10 mouse cellular contexts compared by ENCODE assay signal in the genomic region with DNA sequence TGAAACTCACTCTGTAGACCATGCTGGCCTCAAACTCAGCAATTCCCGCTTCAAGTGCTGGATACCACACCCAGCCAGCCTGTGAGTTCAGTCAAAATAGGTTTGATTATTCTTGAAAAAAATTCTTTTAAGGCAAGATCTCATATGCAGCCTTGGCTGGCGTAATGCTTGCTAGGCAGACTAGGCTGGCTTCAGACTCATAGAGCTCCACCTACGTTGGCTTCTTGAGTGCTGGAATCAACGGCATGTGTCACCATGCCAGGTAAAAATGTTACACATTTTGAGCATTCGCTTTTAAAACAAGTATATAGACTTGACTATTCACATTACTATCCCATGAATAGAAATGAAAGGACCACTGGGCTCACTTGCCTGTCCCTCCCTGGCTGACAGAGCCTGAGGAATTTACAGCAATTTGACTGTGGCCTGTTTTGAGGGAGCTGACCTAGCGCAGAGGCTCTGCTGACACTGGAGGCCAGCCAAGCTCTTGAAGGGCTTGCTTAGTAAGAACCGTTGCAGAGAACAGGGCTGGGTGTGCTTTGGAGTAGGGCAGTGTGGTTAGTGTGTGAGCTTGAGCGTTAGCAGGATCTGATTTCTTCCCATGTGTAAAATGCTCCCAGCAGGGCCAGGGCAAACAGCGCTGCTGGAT. TPM values are rescaled to one million over a fixed set of nuclear protein-coding genes. Genes with fewer than 3 reads are reported as not detected.
A peak's percentile ranks its signal among the peaks of the same experiment; 100 is the strongest.
DNase-seq lines count a peak whose midpoint lies in the region; ATAC-seq and TF ChIP-seq lines count a peak whose summit lies in the region.
"Had no signal": no experiment of that assay in that cellular context is flagged by ENCODE, and none has a peak within 500 bp of the region (broad histone marks: within the 10 kb centered on the region; RNA-seq: fewer than 3 reads in every experiment).

No protein-coding gene starts in this region.

- H3K4me1 ChIP-seq in thymus, adult 2 months (replicated peaks; ENCODE audit: control insufficient read depth, insufficient read depth, low read length), result peaks cover 13% of the 10 kb centered on the region
- H3K4me1 ChIP-seq in heart, embryonic 13.5 days, result peaks cover 24% of the 10 kb centered on the region
- H3K4me1 ChIP-seq in hindbrain, postnatal 0 days (ENCODE audit: insufficient read depth, low read length), result peaks cover 7% of the 10 kb centered on the region

- no peaks in the 10 kb centered on the region for H3K9me3 ChIP-seq in heart, embryonic 13.5 days
- no peaks in the 10 kb centered on the region for H3K9me3 ChIP-seq in hindbrain, postnatal 0 days (ENCODE audit: low read length)

- H3K4me2 ChIP-seq in heart, embryonic 13.5 days, result no peak overlapping the region
- H3K4me2 ChIP-seq in hindbrain, postnatal 0 days (ENCODE audit: low read depth, low read length), result no peak overlapping the region

- no peak for TF ChIP-seq POLR2A in thymus, adult 2 months (IDR thresholded peaks at IDR 0.05; ENCODE audit: control insufficient read depth, extremely low read depth, insufficient read depth, low read length, poor library complexity)

- no peak for DNase-seq in thymus, adult 2 months
- DNase-seq in thymus, postnatal 10 days (ENCODE audit: low spot score in 2 of 2), result no peak
- DNase-seq in kidney, postnatal 14 days, result peak; percentile 82
- peak; percentile 59 for DNase-seq in skeletal muscle tissue, adult 2 months (ENCODE audit: low read depth, low spot score)
- DNase-seq in frontal cortex, adult 2 months (ENCODE audit: extremely low spot score in 1 of 2, low spot score in 1 of 2), result no peak
- DNase-seq in hindbrain, postnatal 0 days (ENCODE audit: low spot score), result no peak
- DNase-seq in neural tube, embryonic 10.5 days (ENCODE audit: extremely low spot score, low spot score), result no peak
- DNase-seq: cerebellum, postnatal 10 days had no signal

- whole genome bisulfite sequencing in thymus, adult 2 months, result 58% methylated on average over 9 of the region's 9 CpGs
- 76% methylated on average over 9 of the region's 9 CpGs for WGBS in heart, embryonic 13.5 days
- 87% methylated on average over 9 of the region's 9 CpGs for WGBS in hindbrain, postnatal 0 days

- H3K27ac ChIP-seq in thymus, adult 2 months (ENCODE audit: control insufficient read depth, insufficient read depth, low read length), result peak overlapping the region; percentile 44; the same call in 1 of the 2 replicates
- H3K27ac ChIP-seq in heart, embryonic 13.5 days (replicated peaks), result peak overlapping the region; percentile 59
- H3K27ac ChIP-seq in hindbrain, postnatal 0 days, result no peak overlapping the region
- H3K27ac ChIP-seq: macrophage had no signal

- H3K27me3 ChIP-seq in thymus, adult 2 months (ENCODE audit: control insufficient read depth, insufficient read depth, low read length), result no peaks in the 10 kb centered on the region
- H3K27me3 ChIP-seq in heart, embryonic 13.5 days (replicated peaks), result no peaks in the 10 kb centered on the region
- H3K27me3 ChIP-seq in hindbrain, postnatal 0 days (ENCODE audit: insufficient read depth, low read length), result no peaks in the 10 kb centered on the region

- TF ChIP-seq CTCF in thymus, adult 2 months (IDR thresholded peaks at IDR 0.05; ENCODE audit: borderline replicate concordance, control insufficient read depth, extremely low read depth, insufficient read depth, low read length, poor library complexity), result no peak
- no peak for TF ChIP-seq CTCF in hindbrain, postnatal 0 days (IDR thresholded peaks at IDR 0.05; ENCODE audit: low read depth)

- no peak overlapping the region for H3K4me3 ChIP-seq in thymus, adult 2 months (ENCODE audit: control insufficient read depth, insufficient read depth, low read length)
- no peak overlapping the region for H3K4me3 ChIP-seq in heart, embryonic 13.5 days
- H3K4me3 ChIP-seq in hindbrain, postnatal 0 days (ENCODE audit: low read length), result no peak overlapping the region

- no peaks in the 10 kb centered on the region for H3K36me3 ChIP-seq in thymus, adult 2 months (ENCODE audit: control insufficient read depth, insufficient read depth, low read length)
- H3K36me3 ChIP-seq in heart, embryonic 13.5 days, result peaks cover 92% of the 10 kb centered on the region
- H3K36me3 ChIP-seq in hindbrain, postnatal 0 days (ENCODE audit: insufficient read depth, low read length), result peaks cover 34% of the 10 kb centered on the region

- no peak; the same call in 1 of the 2 replicates for ATAC-seq in heart, embryonic 13.5 days (ENCODE audit: extremely low read depth, insufficient number of reproducible peaks, low FRiP score, low TSS enrichment)
- ATAC-seq in hindbrain, postnatal 0 days, result no peak

- peak overlapping the region; percentile 33; the same call in 1 of the 2 replicates for H3K9ac ChIP-seq in heart, embryonic 13.5 days
- H3K9ac ChIP-seq in hindbrain, postnatal 0 days (replicated peaks; ENCODE audit: low read length), result no peak overlapping the region

RNA-seq across cellular contexts. Expression of gene 2310061I04Rik, which starts 6.2 kb away (rescaled TPM):
- polyA plus RNA-seq in thymus, adult 2 months (2012; rRNA removed), result 73.4 and 86.8 TPM in 2 replicates
- 25.2 and 31.3 TPM in 2 replicates for polyA plus RNA-seq in heart, embryonic 13.5 days (2015; fragmentation: Nextera tagmentation; extraction: Ambion mirVana)
- polyA plus RNA-seq in frontal cortex, adult 2 months (2012; rRNA removed), result 107 and 119 TPM in 2 replicates
- 39.8 and 49.2 TPM in 2 replicates for total RNA-seq in hindbrain, postnatal 0 days (2014; rRNA removed)
- polyA plus RNA-seq in hindbrain, postnatal 0 days (2015; fragmentation: Nextera tagmentation; extraction: Ambion mirVana), result 69.0 and 74.3 TPM in 2 replicates

RNA-seq across cellular contexts. Expression of gene Atat1, which starts 6.4 kb away (rescaled TPM):
- polyA plus RNA-seq in thymus, adult 2 months (2012; rRNA removed), result 63.9 and 64.9 TPM in 2 replicates
- polyA plus RNA-seq in heart, embryonic 13.5 days (2015; fragmentation: Nextera tagmentation; extraction: Ambion mirVana), result 53.8 and 55.3 TPM in 2 replicates
- 103 and 109 TPM in 2 replicates for polyA plus RNA-seq in frontal cortex, adult 2 months (2012; rRNA removed)
- total RNA-seq in hindbrain, postnatal 0 days (2014; rRNA removed), result 163 and 169 TPM in 2 replicates
- 222 and 225 TPM in 2 replicates for polyA plus RNA-seq in hindbrain, postnatal 0 days (2015; fragmentation: Nextera tagmentation; extraction: Ambion mirVana)

RNA-seq across cellular contexts. Expression of gene Mrps18b, which starts 12.7 kb away (rescaled TPM):
- polyA plus RNA-seq in thymus, adult 2 months (2012; rRNA removed), result 67.6 and 69.7 TPM in 2 replicates
- polyA plus RNA-seq in heart, embryonic 13.5 days (2015; fragmentation: Nextera tagmentation; extraction: Ambion mirVana), result 67.8 and 75.9 TPM in 2 replicates
- 54.6 and 55.9 TPM in 2 replicates for polyA plus RNA-seq in frontal cortex, adult 2 months (2012; rRNA removed)
- total RNA-seq in hindbrain, postnatal 0 days (2014; rRNA removed), result 42.9 and 45.9 TPM in 2 replicates
- polyA plus RNA-seq in hindbrain, postnatal 0 days (2015; fragmentation: Nextera tagmentation; extraction: Ambion mirVana), result 66.6 and 72.2 TPM in 2 replicates

RNA-seq across cellular contexts. Expression of gene Ppp1r10, which starts 12.8 kb away (rescaled TPM):
- 63.0 and 65.6 TPM in 2 replicates for polyA plus RNA-seq in thymus, adult 2 months (2012; rRNA removed)
- 24.6 and 26.3 TPM in 2 replicates for polyA plus RNA-seq in heart, embryonic 13.5 days (2015; fragmentation: Nextera tagmentation; extraction: Ambion mirVana)
- 39.2 and 39.3 TPM in 2 replicates for polyA plus RNA-seq in frontal cortex, adult 2 months (2012; rRNA removed)
- total RNA-seq in hindbrain, postnatal 0 days (2014; rRNA removed), result 37.5 and 44.0 TPM in 2 replicates
- 20.3 and 22.5 TPM in 2 replicates for polyA plus RNA-seq in hindbrain, postnatal 0 days (2015; fragmentation: Nextera tagmentation; extraction: Ambion mirVana)

RNA-seq across cellular contexts. Expression of gene Dhx16, which starts 23.8 kb away (rescaled TPM):
- 174 and 182 TPM in 2 replicates for polyA plus RNA-seq in thymus, adult 2 months (2012; rRNA removed)
- 22.8 and 27.7 TPM in 2 replicates for polyA plus RNA-seq in heart, embryonic 13.5 days (2015; fragmentation: Nextera tagmentation; extraction: Ambion mirVana)
- polyA plus RNA-seq in frontal cortex, adult 2 months (2012; rRNA removed), result 42.6 and 50.6 TPM in 2 replicates
- 31.3 and 33.2 TPM in 2 replicates for total RNA-seq in hindbrain, postnatal 0 days (2014; rRNA removed)
- 22.9 and 23.1 TPM in 2 replicates for polyA plus RNA-seq in hindbrain, postnatal 0 days (2015; fragmentation: Nextera tagmentation; extraction: Ambion mirVana)

Comparison
In these comparisons a context has a peak if more than half of its experiments do, and no peak if none do; other contexts are left out.
1. DNase-seq: peak in kidney, postnatal 14 days (single experiment) and skeletal muscle tissue, adult 2 months (single experiment); none in thymus, adult 2 months (single experiment), thymus, postnatal 10 days (0 of 2), frontal cortex, adult 2 months (0 of 2), hindbrain, postnatal 0 days (single experiment) and neural tube, embryonic 10.5 days (single experiment).